Mouse (Mus musculus): ENCODE data around the gene Dennd2d.

- TF ChIP-seq POLR2A (IDR thresholded peaks at IDR 0.05; ENCODE audit: borderline replicate concordance, low read depth, low read length) (no peak), CTCF (IDR thresholded peaks at IDR 0.05; ENCODE audit: low read depth, low read length) (no peak)
These were observed at the start of gene Dennd2d for GRCm38 (mm10) chr3:106482281-106483081.

Measured in bone marrow macrophage, adult 2 months (primary cell).